Mouse (Mus musculus) kidney, postnatal 25 days (tissue): ENCODE measurements around the gene Emsy.

Experiments
- DNase-seq, 2 experiments: peaks; one replicate each; pipeline ENCODE4 v3.0.0; 2021; ENCODE audit warnings: mixed read lengths in 2 of 2

Gene Emsy

DNA sequence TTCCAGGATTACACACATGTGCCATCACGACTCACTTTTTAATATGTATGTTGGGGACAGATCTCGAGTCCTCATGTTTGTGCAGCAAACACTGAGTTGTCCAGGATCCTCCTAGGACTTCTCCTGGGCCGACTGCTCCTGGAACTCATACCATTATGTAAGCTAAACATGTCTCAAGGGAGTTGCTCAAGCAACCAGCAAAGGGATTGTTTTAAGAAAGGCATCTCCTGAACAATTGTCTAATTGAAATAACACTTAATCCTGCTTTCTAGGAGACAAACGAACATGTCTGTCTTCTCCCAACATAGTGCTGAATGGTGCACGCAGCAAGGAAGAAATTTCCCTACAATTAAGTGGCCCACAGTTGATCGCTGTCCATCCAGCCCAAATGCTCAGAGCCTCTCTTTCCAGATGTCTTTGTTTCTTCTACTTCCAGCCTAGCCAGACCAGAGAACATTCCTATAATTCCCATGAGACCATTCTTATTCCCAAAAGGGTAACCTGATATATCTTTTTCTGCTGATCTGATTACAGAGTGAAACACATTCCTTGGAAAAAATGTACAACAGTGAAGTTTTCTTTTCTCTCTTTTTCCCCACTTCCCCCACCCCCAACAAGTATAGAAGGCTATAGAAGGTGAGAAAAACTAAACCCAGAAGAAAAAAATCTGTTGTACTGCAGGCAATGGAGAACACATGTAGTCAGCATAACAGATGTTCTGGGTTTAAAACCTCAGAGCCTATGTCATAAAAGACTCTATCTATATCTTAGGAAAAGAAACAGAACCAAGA is 11.6 kb upstream of the Emsy start:
- DNase-seq: no peak

DNA sequence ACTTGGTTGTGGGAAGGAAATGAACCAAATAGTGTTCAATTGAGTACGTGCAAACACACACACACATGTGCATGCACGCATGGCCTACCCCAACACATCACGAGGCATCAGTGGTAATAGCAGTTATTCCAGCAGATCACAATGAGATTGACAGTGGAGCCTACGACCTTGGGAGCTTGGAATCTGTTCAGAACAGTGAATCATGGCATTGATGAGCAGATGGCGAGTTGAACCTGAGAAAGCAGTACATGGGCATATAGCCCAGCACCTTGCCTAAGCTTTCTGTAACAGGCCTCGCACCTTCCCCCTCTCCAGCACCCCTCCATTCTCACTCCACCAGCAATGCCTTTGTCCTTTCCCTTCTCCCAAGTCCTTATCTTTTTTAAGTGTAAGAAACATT is 9.1 kb upstream of the Emsy start:
- no peak for DNase-seq

DNA sequence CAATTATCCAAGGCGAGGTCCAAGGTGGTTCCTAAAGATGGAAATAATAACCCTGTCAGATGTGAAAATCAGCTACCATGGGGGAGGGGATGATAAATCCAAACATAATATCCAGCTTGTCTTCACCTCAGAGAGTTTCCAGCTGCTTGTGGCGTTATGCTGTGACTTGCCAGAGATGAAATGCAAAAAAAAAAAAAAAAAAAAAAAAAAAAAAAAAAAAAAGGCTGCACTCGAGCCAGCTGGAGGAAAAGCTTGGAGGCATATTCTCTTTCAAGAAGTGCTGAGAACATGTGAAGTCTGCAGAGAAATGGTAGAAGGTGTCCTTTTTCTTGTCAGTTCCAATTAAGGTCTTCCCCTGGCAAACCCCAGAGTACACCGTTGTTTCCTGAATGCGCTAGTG is 8.6 kb upstream of the Emsy start:
- no peak for DNase-seq

DNA sequence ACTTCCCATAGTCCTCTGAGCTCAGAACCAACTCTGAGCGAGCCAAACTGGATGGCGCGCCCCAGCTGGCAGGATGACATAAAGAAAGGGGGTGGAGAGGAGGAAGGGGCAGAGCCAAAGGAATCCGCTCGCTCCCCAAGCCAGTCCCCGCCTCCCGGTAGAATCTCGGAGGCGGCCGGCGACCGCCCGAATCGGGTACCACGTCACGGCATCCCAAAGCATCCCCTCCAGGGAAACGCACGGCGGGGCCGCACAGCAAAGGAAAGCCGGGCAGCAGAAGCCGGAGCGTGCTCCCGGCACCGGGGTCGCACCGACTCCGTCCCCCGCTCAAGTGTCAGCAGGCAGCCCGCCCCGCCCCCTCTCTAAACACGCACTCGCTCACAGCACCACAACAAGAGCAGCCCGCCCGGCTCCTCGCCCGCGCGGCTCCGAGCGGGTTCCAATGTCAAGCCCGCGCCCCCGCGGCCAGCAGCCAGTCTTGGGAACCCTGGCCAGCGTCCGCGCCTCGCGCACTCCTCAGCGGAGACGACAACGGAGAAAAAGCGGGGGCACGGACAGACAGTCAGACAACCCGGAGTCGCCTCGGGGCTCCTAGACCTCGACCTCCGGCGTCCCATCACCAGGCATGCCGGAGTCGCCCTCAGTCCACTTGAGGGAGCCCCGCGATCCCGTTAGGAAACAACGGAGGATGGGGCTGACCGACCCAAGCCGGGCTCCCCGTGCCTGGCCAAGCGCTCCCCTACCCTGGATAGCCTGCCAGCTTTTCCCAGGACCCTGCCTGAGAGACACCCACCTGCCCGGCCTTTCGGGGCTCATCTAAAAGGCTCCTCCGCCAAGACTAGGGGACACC is 677 bp downstream of the Emsy start:
- peak; percentile 77 to 89 for DNase-seq

DNA sequence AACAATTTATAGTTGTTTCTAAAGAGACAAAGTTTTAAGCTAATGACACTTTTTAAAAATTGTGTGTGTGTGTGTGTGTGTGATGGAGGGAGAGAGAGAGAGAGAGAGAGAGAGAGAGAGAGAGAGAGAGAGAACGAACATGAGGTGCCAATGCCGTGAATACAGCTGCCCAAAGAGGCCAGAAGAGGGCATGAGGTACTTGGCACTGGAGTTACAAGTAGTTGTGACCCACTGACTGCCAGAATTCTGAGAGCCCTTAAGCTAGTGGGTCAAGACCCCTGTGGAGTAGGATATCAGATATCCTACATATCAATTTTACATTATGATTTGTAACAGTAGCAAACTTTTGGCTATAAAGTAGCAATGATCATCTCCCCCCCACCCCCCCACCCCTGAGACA is 4.9 kb downstream of the Emsy start:
- no peak for DNase-seq

DNA sequence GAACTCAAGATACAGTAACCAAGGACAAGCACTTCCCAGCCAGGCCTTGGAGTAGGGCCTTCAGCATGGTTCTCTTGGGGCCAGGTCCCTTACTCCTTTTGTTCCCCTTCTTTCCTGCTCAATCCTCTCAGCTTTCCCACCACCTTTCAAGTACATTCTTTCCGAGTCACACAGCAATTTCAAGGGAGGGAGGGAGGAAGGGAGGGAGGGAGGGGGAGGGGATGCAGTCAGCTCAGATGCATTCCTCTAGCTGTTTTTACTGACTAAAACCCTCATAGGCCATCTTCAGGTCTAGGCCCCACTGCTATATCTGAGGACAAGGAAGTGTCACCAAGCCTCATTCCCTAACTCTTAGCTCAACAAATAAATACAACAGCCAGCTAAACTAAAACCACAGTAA is 12.3 kb downstream of the Emsy start:
- DNase-seq: no peak

DNA sequence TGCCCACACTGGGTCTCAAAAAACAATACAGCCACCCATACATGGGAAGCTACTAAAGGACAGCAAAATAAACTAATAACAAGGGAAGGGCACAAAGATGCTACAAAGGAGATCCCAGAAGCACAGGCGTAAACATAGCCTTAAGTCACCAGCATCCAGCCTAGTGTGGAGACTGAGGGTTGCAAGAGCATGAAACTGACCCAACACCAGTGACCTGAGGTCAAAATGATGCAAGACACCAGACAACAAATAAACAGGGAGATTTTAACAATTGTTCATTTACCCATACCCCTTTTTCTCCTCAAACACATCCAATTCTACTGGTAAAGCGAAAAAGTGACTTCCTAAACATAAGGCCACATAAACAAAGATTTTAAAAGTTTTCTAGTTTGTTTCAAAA is 20.0 kb downstream of the Emsy start:
- DNase-seq: no peak

DNA sequence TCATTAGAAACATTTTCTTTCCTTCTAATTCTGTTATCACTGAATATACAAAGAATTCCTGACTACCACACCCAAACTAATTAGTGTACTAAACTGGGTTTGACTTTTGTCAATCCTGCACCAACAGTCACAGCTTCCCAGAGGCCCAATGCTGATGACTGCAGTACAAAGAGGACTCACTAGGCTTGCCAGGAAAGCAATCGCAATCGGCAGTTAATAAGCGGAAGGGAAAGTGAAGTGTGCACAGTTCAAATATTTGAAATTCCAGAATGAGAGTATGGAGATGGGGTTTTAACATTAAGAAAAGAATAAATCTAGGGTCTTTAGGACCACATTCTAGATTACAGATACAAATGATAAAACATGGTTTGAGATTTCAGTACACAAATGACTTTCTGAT is 23.6 kb downstream of the Emsy start:
- DNase-seq: no peak

DNA sequence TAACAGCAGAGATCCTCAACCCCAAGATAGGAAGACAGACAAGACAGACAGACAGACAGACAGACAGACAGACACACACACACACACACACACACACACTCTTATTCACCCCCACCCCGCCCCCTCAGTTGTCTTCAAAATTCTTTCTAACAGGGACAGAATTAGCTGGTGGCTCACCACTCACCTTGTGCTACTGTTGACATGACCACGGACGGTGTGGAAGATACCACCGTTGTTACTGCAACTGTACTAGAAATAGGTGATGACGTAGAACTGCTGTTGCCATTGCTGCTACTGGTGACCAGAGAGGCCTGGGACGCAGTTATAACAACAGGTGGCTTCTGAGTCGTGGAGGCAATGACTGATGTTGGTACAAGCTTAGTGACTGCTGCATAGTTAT is 26.6 kb downstream of the Emsy start:
- DNase-seq: no peak

DNA sequence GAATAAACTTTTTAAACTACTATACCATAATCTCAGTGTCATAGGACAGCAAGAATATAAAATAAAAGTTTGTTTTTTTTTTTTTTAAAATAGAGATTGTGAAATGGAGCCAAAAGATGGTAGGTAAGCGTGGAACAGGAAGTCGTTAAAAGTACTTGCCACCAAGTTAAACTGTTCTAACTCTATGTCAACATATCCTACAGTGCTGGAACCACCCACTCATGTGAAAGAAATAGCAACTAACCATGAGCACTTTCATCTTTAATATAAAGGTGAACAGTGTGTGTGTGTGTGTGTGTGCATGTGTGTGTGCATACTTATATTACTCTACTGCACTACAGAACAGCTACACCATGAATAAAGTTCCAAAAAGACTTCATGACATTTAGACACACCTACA is 38.8 kb downstream of the Emsy start:
- no peak for DNase-seq

DNA sequence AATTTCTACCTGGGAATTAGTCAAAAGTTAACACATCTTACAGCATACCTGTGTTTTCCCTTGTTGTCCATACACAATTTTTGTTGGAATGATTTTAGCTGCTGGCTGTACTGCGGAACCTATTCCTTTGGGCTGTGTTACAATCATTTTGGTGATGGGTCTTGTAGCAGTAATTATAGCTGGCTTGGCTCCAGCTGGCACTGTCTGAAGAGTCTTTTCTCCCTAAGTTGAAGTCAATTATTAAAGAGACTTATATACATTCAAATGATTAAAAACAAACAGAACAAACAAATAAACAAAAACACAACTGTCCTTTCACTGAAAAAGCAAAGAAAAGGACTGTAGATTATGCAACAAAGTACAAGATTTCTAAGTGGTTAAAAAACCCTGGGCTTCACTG is 43.6 kb downstream of the Emsy start:
- no peak for DNase-seq

DNA sequence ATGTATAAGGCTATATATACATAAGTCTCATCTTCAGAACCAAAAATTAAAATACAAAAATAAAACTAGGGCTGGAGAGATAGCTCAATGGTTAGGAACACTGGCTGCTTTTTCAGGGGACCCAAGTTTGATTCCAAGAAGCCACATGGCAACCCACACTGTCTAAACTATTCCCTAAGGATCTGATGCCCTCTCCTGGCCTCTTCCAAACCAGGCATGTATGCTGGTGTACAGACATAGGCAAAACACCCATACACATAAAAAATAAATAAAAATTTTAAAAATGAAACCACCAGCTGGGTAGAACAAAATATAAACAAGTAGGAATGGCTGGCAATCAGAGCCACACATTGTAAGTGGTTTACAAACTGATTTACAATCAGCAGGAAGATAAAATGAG is 48.1 kb downstream of the Emsy start:
- no peak for DNase-seq

DNA sequence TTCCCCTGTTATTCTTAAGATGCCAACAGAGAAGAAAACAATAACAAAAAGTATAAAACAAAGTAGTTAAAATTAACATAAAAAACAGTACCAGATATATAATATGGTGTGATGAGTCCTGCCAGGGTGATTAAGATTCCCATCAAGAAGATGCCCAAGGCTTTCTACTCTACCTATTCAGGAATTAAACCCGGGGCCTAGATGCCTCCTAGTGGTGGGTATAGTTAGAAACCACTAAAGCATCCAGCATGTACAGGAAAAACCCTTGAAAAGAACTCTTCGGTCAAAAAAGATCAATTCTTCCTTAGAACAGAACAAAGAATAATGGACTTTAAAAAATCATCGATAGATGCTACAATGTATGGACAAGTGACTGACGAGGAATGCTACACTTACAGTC is 49.4 kb downstream of the Emsy start:
- DNase-seq: no peak

DNA sequence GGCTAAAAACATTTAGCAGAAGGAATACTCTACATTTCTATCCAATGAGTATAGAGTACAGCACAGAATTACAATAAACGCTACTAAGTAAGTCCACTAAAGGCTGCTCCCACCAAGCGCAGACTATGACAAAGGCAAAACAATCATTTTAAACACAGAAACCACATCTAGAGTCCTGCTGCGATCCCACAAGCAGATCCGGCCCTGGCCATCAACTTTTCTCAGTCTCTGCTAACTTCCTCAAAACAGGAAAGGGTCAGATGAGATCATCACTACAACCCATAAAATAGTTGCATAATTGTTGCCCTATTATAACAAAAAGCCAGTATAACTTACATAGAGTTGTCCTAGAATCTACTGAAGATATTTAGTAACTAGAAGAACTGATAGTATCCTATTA is 54.9 kb downstream of the Emsy start:
- DNase-seq: no peak

DNA sequence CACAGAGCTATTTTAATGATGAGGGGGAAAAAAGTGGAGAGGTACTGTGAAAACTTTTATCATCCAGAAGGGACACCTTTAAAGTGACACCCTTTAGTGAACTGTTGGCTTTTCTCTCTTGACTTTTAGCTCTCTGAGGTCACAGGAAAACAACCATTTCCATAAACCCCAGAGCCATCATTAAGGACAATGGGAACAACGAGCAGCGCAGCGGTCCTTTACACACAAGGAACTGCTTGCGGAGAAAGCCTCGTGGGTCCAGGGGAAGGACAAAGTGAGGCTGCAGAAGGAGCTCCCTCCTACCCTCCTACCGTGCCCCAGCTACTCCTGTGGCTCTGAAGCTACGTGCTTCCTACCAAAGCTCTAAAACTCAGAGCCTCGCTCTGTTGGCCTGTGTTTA is 59.2 kb downstream of the Emsy start:
- no peak for DNase-seq

DNA sequence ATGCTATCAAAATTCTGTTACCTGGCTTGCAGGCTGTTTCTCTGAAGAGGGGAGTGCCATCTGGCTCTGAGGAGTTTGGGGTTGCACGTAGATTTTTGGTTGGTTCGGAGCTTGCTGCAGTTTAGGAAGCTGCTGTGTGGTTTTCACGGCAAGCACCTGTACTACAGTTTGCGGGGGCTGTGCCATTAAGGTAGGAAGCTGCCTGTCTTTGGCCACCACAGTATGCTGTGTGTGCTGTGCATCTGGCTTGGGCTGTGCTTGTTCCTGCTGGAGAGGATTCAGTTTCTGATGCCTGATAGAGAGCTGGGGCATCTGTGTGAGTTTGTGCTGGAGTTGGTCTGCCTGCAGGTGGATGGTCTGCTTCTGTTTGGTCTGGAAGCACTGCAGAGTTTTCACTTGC is 61.9 kb downstream of the Emsy start:
- DNase-seq: no peak

DNA sequence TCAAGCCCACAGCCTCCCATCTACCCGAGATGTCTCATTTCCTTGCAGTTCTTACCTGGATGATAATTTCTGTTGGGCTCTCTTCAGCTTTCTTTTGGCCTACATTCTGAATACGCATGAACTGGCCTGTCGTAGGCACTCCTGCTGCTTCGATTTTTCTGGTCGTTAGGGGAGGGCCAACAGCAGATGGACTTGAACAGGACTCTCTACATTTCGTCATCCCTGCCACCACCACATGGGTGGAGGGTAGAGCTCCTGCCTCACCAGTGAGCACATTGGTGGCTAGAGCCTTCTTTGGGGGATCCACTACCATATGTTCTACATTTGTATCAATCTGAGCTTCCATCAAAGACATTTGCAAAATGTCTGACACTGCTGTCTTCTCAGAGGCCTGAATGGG is 63.3 kb downstream of the Emsy start:
- no peak for DNase-seq

DNA sequence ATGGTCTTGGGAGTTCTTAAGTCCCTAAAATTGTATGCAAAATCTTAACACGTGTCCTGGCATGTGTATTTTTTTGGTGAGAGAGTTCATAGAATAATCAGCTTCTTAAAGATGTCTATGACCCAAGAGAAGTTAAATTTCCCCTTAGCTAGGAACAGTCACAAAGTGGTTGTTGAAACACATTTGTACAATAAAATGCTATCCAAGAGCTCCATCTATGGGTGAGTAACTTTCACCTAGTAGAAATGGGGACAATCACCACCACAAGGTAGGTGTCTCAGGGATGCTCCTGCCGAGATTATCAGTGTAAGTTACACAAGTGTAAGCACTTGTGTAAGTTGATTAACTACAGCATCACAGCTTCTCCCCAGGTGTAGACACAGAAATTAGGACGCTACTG is 67.6 kb downstream of the Emsy start:
- DNase-seq: no peak

DNA sequence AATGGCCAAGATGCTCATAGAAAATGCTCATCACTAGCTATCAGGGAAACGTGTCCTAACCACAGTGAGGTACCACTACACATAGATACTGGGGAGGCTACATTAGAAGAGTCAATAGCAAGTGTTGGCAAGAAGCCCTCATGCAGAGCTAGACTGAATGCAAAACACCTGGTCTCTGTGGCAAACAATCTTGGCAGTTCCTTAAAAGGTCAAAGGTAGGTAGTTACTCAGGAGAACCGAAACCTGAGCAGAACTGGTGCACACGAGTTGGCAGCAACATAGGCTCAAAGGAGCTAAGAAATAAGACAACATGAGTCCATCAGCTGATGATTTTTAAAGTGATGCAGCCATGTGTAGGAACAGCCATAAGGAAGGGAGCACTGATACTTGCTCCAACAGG is 70.3 kb downstream of the Emsy start:
- DNase-seq: peak in 1 of 2 experiments; percentile 10

DNA sequence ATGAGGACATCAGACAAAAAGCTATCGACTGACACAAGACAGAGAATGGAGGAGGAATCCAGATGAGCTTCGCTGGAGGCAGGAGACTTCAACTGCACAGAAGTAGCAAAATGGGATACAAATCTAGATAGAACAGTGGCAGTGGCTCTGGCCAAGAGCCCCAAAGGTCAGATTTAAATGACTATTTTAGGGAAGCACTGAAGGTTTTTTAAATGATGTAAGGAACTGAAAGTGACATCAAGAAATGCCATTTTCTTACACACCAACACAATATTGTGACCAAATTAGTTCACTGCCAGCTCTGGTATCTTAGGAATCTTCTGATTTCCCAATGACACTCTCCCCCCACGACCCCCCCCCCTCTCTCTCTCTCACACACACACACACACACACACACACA is 72.0 kb downstream of the Emsy start:
- DNase-seq: no peak

DNA sequence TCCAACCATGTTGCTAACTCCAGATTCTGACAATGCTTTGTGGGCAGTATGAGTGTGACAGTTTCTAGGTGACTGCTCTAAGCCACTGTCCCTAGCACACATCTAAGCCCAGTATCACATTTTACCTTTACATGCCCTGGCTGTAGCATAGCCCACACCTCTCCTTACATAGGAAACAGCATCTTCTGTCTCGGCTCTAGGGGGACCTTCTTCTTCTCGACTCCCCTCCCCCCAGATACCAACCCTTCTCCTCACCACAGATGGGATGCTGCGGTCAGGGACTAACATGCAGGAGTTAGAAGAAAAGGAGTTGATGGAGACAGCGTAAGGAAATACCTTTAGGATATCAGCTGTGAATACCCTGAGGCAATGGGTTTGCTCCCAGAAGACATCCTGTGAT is 75.3 kb downstream of the Emsy start:
- DNase-seq: no peak

DNA sequence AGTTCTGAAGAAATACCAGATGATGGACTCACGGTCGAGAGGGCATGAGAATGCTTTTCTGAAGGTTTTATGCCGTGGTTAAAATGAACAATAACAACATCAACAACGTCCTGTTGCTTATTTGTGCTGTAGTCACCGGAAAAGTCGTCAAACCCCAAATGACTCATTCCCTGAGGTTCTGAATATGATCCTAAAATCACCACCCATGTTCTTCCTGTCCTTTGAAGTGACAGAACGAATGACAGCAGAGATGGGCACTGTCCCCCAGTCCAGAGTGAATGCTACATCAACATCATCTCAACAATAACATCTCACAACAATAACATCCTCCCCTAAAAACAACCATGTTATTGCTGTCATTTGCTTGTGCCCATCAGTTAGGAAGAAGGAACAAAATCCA is 76.1 kb downstream of the Emsy start:
- DNase-seq: peak in 1 of 2 experiments; percentile 41

DNA sequence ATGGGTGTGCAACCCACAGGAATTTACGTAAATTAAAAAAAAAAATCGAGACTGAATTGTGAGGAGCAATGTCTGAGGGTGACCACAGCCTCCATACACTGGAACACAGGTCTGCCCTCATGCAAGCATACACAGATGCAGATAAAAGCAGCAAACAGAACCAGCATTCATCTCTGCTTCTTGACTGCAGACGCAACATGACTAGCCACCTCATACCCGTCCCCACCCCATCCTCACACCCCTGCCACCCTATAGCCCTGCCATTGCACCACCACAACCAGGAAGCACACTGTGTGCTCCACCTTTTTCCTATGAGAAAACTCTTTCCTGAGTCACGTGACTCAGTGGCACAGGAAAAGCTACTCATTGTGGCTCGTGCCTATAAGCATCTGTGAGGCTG is 76.9 kb downstream of the Emsy start:
- DNase-seq: no peak

DNA sequence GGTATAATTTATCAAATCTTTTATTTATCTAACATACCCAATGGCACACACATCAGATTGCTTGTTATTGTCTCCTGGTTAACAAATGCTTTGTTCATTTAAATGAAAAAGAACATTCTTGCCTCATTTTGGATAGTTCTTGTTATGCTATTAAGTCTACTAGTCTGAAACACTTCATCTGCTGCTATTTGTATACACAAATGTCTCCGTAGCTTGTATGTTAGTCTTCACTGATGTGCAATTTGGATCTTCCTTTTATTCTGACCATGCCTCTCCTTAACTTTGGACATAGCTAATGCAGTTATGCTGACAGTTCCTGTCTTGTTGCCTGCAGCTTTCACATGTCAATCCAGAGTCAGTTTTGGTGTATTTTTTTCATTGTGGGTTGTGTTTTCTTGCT is 79.1 kb downstream of the Emsy start:
- no peak for DNase-seq
